Mouse (Mus musculus) left cerebral cortex, postnatal 36 days (tissue): Measurements from ENCODE around the gene Stard3. TPM values are rescaled to one million over a fixed set of nuclear protein-coding genes. Genes with fewer than 3 reads are reported as not detected.

Source experiments
- DNase-seq, 2 experiments: peaks; one replicate each; pipeline ENCODE4 v3.0.0; 2021 to 2022; ENCODE audit warnings: low spot score in 2 of 2, mixed read lengths in 1 of 2
- intact Hi-C: fragments of 180-260 bp; cut with DNase I; formaldehyde crosslinking; loops from one replicate; pipeline ENCODE4 v1.15.1; 2025
- total RNA-seq, 2 experiments: library from RNA; stranded (reverse); gene quantifications; 2 replicates each; pipeline ENCODE4 v1.2.3; 2021

Gene Stard3
- total RNA-seq, 2 experiments from 2014 or later = 35.9 to 39.3 TPM

DNA sequence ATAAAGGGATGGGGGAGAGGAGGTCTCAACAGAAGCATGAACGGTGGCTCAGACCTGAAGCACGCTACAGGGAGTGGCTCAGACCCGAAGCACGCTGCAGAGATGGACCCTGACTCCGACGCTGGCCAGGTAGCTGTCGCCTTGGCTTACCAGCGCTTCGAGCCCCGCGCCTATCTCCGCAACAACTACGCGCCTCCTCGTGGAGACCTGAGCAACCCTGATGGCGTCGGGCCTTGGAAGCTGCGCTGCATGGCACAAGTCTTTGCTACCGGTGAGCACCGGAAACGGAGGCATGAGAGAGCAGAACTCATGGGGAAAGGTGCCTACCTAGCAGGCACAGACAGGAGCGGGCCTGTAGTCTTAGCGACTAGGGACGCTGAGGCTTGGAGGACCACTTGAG lies 28.4 kb downstream of the Stard3 start:
- intact Hi-C loops = loop anchor here (5.0 kb wide), 1 partner anchor 119 kb away; no protein-coding TSS in a partner anchor
- DNase-seq = no peak

DNA sequence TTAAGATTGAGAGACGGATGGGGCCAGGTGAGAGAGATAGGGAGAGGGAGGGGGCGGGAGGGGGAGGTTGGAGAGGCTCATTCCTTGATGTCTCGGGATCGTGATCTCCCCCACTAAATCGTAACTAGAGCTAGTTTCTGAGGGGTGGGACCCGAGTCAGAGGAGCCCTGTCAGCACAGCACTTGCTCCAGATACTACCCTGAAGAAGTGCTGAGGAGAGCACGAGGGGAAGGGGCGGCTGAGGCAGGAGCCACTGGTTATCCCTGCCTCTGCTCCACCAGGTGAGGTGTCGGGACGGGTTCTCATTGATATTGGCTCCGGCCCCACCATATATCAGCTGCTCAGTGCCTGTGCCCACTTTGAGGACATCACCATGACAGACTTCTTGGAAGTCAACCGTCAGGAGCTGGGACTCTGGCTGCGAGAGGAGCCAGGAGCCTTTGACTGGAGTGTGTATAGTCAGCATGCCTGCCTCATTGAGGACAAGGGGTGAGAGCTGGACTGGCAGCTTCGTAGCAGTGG lies 28.9 kb downstream of the Stard3 start:
- intact Hi-C loops = loop anchor here (5.0 kb wide), 1 partner anchor 120 kb away; no protein-coding TSS in a partner anchor
- no peak for DNase-seq

DNA sequence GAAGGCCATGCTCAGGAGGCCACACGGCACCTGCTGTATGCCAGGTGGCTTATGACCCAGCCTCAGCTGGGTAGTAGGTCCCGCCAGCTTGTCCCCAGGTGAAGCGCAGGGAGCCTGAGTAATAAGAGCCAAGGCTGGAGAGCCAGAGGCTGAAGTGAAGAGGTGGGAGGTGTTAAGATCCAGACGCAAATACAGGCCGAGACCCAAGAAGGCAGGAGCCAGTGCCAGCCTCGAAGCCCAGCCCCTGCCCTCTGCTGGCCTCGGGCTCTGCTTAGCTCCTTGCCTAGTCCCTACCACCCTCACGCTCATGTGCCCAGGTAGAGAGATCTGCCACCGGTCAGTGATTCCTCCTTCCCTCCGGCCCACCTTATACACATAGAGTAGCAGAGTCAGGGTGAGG lies 30.1 kb downstream of the Stard3 start:
- intact Hi-C loops = loop anchor here (2.0 to 5.0 kb wide), 2 partner anchors 45 to 121 kb away; no protein-coding TSS in a partner anchor
- DNase-seq = peak in 1 of 2 experiments; percentile 2

DNA sequence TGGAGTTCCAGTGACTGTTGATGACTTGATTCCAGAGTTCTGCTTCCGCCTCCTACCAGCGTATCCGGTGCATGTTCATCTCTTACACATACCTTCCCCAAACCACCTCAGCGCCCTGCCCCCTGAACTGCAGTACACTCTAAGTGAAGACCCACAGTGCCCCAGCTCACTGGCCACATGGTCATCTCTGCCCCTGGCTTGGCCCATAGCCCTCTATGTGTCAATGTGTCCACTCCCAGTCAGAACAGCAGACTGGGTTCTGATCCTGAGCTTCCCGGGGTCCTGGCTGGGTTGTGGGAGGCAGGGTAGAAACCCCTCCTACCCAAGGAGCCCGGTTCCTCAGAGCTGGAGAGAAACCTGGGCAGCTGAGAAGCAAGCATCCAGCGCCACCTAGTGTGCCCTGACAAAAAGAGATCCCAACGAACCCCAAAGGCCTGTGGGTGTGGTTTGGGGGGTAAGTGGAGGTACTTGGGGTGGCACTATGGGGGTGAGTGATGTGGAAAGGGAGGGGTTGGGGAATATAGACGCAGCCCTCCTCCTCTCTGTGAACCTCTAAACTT lies 31.1 kb downstream of the Stard3 start:
- DNase-seq = peak; percentile 66 to 67
- intact Hi-C loops = loop anchor here (2.0 to 5.0 kb wide), 2 partner anchors 46 to 122 kb away; no protein-coding TSS in a partner anchor

GRCm38 (mm10) chr11:98390141-98390540 lies 32.0 kb downstream of the Stard3 start:
- intact Hi-C loops = no loop called here
- DNase-seq = no peak

GRCm38 (mm10) chr11:98392034-98392433 lies 33.9 kb downstream of the Stard3 start:
- intact Hi-C loops = no loop called here

GRCm38 (mm10) chr11:98392645-98393044 lies 34.5 kb downstream of the Stard3 start:
- intact Hi-C loops = no loop called here
- no peak for DNase-seq

More at GRCm38 (mm10) chr11:98392034-98392433, 33.9 kb downstream of the Stard3 start:
- DNase-seq = no peak

- intact Hi-C loops = no loop called here
- no peak for DNase-seq
These were observed 35.1 kb downstream of the Stard3 start for GRCm38 (mm10) chr11:98393317-98393716.

- DNase-seq = no peak
- intact Hi-C loops = no loop called here
These were observed 36.1 kb downstream of the Stard3 start for GRCm38 (mm10) chr11:98394301-98394700.

- intact Hi-C loops = no loop called here
- no peak for DNase-seq
These were observed 36.9 kb downstream of the Stard3 start for GRCm38 (mm10) chr11:98395041-98395440.

GRCm38 (mm10) chr11:98397946-98398345 lies 39.8 kb downstream of the Stard3 start:
- DNase-seq = no peak
- intact Hi-C loops = no loop called here

- DNase-seq = peak; percentile 90 to 91
These were observed 42.1 kb downstream of the Stard3 start, which contains the start of gene Pgap3 for GRCm38 (mm10) chr11:98400161-98400726. Gene Pgap3, minus strand, starts transcription at chr11:98400490.

DNA sequence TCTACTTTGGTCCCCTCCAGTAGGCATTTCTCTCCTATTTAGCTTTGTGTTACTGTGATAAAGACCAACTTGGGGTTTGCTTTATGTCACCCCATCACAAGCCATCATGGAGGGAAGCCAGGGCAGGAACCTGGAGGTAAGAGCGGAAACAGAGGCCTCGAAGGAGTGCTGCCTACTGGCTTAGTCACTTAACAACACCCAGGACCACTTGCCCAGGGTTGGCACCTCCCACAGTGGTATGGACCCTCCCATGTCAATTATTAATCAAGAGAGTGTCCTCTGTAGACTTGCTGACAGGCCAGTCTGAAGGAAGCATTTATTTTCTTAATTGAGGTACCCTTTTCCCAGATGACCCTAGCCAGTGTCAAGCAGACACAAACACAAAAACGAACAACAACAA lies 42.6 kb downstream of the Stard3 start:
- intact Hi-C loops = no loop called here
- DNase-seq = no peak

More at GRCm38 (mm10) chr11:98400161-98400726, 42.1 kb downstream of the Stard3 start, which contains the start of gene Pgap3:
- intact Hi-C loops = no loop called here

DNA sequence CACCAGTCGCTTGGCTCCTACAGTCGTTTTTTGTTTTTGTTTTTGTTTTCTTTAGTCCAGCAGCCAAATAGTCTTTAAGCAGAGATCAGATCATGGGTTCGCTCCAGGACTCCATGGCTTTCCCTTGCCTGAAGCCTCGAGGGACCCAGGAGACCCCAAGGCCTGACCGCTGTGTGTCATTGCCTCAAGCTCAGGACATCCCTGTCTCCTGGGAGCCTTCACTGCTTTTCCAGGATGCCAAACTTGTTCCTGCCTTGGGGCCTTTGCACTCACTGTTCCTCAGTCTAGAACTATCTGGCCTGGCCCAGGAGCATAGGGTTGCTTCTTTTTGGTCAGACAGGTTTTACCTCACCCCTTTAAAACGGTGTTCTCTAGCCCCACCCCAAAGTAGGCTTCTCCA lies 48.5 kb downstream of the Stard3 start:
- DNase-seq = no peak
- intact Hi-C loops = no loop called here

DNA sequence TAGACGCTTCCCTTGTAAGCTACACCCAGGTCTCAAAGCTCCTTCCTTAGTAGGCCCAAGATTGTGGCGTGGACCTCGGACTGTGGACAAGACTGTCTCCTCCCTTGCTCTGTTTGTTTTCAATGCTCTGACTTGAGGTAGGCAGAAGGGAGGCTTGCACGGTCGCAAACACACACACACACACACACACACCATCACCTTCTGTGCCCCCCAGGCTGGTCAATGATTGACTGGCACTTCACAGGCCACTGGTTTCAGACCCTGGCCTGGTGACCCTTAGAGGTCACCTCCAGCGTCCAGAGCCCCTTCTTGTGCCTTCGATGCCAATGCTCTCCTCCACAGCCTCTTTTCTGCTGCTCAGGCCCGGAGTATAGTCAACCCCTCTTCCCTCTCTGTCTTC lies 50.7 kb downstream of the Stard3 start:
- intact Hi-C loops = no loop called here
- DNase-seq = no peak

GRCm38 (mm10) chr11:98409341-98409822 lies 51.2 kb downstream of the Stard3 start:
- DNase-seq = no peak
- intact Hi-C loops = no loop called here

DNA sequence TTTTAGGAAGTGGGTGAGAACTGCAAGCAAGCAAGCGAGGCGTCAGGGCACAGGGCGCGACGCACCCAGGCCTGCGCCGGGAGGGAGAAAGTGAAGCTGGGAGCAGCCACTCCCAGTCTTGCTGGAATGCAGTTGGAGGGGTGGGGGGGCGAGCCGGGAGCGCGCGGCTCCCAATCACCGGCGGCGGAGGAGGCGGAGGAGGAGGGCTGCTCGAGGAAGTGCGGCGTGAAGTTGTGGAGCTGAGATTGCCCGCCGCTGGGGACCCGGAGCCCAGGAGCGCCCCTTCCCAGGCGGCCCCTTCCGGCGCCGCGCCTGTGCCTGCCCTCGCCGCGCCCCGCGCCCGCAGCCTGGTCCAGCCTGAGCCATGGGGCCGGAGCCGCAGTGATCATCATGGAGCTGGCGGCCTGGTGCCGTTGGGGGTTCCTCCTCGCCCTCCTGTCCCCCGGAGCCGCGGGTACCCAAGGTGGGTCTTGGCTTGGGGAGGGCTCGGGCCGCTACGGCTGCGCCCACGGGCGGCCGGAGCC lies 54.2 kb downstream of the Stard3 start, which contains the start of gene Erbb2:
TSS of gene Erbb2 (plus strand) at position 198 of the 524 bp plus-strand sequence.
- intact Hi-C loops = no loop called here
- no peak for DNase-seq

- DNase-seq = no peak
- intact Hi-C loops = no loop called here
These were observed 54.7 kb downstream of the Stard3 start for GRCm38 (mm10) chr11:98412797-98413301.

- intact Hi-C loops = no loop called here
- DNase-seq = no peak
These were observed 55.6 kb downstream of the Stard3 start for GRCm38 (mm10) chr11:98413731-98414130.

DNA sequence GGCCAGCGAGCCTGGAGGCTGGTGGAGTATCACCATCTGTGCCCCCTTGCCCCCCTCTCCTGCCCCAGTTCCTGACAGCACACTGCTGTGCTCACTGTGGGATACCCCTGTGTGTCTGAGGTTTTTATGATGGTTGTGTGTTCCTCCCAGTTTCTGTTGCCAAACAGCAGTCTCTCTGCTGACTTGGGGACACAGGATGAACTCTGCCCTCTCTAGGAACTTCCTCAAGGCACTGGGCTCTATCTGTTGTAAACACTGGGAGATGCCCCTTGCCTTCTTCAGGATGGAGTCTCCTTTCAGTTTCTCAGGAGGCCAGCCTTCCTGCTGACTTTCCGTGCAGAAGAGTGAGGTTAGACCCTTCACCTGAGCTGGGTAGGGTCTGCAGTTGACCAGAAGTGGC lies 56.0 kb downstream of the Stard3 start:
- no peak for DNase-seq
- intact Hi-C loops = no loop called here
